Mouse (Mus musculus) kidney, postnatal 14 days (tissue): Measurements from ENCODE around the gene Gm49405.

Source experiments
- DNase-seq: peaks from one replicate; pipeline ENCODE4 v3.0.0; 2022; ENCODE audit warnings: mixed read lengths

Gm49405 gene

DNA sequence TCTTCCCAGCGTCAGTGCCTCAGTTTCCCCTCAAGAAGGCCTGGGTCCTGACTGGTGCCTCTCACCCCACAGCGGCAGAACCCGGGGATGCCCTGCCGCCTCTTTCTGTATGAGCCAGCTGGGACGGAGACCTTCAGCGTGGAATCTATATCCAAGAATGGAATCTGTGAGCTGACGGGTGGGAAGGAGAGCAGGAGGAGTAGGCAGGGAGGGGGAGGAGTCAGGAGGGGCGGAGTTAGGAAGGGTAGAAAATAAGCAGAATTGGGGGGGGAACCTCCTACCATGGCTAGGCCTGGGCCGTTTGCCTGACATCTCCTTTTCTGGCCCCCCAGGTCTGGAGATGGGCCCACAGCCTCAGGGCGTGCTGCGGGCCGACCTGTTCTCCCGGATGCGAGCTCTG, 12.4 kb upstream of the Gm49405 start:
- DNase-seq, result no peak

DNA sequence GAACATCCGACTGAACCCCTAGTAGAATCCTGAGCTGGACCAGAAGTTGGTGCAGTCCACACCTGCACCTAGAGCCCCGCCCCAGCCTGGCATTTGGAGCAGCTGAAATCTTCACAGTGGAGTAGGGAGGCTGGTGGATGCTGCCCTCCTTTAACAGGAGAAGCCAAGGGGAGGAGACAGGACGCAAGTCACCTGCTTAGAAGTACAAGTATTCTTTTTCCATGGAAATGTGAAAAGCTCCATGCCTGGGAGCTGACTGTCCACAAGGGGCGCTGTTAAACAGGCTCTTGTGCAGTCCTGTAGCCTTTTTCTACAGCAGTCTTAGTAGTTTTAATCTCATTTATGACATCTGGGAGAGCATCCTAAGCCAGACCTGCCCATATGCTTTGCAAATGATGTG, 11.7 kb upstream of the Gm49405 start:
- DNase-seq, result no peak

GRCm38 (mm10) chr19:3990804-3991203, 9.6 kb upstream of the Gm49405 start:
- no peak for DNase-seq

GRCm38 (mm10) chr19:3991562-3991961, 8.9 kb upstream of the Gm49405 start:
- no peak for DNase-seq

- DNase-seq, result no peak
Measured at GRCm38 (mm10) chr19:3991966-3992365, 8.5 kb upstream of the Gm49405 start.

DNA sequence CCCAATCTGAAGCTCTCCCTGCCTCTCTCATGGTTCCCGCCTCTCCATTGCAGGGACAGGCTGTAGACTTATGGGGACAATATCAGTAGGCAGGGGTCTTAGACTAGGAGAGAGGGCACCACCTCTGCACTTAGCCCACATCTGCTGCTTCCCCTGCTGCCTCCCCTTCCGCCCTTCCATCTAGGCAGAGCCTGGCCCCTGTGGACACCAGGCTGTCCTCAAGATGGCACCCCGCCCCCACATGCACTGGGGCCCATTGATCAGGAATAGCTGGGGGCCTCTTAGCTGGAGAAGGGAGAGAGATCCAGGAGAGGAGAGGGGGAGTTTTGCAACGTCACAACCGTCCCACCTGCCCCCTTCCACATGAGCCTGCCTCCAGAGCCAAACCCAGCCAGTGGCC, 8.0 kb upstream of the Gm49405 start, which contains the start of gene Tbx10:
Gene Tbx10 (plus strand): TSS at position 337 of the 400 bp plus-strand sequence.
- no peak for DNase-seq

DNA sequence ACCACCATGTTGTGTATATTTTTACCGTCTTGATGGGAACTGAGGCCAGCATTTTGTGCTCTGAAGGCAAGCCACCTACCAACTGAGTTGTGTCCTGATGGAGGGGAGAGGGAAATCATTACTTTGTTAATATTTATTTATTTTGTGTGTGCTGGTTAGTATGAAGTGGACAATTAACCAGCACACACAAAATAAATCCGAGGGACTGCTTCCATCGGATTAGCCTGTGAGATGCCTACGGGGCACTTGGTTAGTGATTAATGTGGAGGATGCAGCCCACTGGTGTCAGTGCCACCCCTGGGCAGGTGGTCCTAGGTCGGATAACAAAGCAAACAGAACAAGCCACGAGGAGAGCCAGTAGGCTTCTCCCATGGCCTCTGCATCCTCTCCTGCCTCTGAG, 5.5 kb upstream of the Gm49405 start:
- DNase-seq, result no peak

DNA sequence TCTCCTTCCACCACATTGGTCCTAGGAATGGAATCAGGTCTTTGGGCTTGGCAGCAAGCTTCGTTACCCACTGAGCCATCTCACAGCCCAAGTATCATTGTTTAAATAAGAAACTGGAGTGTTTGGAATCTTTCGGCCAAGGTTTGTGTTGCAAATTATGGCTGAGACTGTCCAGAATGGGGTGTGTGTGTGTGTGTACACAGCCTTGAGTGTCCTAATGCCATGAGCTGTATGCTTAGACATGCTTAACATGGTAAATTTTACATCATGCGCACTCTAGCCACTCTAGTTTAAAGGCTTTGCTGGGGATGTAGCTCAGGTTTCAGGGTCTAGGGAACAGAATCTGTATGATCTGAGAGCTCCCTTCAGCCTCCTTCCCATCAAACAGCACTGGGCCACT, 4.9 kb upstream of the Gm49405 start:
- DNase-seq, result no peak

- no peak for DNase-seq
Measured at GRCm38 (mm10) chr19:3996106-3996505, 4.3 kb upstream of the Gm49405 start.

DNA sequence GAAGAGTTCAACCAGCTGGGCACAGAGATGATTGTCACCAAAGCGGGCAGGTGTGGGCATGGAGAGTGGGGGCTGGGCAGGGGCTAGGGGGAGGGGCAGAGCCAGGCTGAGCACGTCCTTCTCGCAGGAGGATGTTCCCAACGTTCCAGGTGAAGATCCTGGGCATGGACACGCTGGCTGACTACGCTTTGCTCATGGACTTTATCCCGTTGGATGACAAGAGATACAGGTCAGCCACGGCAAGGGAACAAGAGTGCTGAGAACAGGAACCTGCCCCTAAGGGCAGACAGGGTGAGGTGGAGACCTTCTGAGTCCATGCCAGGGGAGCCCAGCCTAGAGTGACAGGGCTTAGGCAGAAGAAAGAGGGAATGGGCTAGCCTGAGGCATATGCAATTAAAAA, 3.7 kb upstream of the Gm49405 start:
- peak; percentile 31 for DNase-seq

GRCm38 (mm10) chr19:3997231-3997630, 3.2 kb upstream of the Gm49405 start:
- no peak for DNase-seq

GRCm38 (mm10) chr19:3998335-3998734, 2.1 kb upstream of the Gm49405 start:
- DNase-seq, result no peak

DNA sequence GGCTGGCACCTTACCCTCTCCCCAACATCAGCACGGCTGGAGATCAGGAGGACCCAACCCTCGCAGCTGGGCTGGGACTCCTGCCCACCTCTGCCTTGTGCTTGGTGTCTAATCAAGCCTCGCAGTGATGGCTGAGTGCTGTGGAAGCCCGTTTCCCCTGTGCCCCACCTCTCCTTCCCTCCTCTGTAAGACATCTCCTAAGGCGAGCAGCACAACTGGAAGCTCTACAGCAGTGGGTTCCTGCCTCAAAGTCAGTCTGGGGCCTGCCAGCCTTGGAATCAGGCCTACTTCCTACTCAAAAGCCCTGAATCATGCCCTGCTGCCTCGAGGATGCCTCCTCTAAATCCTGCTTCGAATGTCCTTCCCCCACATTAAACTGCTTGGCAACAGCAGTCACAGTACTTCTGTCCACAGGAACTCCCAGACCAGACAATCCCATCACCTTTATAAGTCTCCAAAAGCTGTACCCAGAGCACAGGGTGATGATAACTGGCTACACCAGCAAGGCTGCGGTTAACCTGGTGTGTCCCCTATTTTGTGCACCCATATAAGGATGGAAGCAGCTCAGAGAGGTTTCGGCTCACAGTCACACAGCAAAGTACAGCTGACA, 1.2 kb upstream of the Gm49405 start:
- DNase-seq, result no peak

DNA sequence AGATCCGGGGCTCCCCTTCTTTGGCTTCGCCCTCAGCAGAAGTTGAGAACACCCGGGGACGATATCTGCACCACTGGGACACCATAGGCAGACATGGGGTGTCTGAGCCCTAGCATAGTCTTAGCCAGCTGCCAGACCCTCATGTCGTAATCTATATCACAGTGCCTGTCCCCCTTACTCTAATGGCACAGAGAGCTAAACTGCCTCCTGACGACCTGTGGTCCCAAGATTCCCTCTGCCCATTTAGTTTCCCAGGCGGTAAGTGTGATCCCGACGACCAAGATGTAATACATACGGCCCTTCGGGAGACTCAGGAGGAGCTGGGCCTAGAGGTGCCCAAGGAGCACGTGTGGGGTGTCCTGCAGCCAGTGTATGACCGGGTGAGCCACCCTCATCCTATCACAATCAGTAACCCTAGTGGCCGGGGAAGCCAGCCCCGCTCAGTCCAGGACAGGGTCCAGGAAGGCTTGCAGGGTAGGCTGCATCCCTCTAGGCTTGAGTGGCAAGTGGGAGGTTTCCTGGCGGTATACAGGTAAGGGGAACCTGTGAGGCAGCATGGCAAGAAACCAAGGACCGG, 611 bp downstream of the Gm49405 start:
- no peak for DNase-seq

DNA sequence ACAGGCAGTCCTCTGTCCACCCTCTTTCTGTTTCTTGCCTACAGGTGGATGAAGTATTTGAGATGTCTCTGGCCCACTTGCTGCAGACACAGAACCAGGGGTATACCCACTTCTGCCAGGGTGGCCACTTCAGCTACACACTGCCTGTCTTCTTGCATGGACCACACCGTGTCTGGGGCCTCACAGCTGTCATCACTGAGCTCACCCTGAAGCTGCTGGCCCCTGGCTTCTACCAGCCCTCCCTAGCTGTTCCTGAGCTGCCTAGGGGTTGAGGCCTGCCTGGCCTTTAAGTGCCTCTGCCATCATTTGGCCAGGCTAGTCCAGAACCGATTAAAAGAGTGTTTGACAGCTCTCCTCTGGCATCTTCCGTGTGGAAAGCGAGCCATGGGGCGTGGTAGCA, 1.3 kb downstream of the Gm49405 start:
- no peak for DNase-seq

DNA sequence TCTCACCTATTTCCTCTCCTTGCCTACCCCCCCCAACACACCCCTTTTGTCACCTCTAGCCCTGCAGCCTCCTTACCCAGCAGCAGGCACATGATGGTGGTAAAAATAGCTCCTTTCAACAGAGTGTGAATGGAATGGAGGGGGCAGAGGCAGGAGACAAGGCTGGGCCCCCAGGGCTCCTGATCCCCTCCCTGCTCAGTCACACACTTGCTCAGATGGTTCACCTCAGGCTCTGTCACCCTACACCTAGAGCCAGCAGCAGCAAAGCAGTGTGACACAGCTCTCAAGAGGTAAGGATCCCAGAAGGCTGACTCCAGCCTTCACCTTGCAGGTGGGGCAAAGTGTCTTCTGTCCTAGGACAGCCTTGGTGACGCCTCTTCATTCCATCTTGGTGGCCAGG, 2.7 kb downstream of the Gm49405 start, which contains the start of gene Doc2g:
Gene Doc2g (plus strand): TSS at position 202 of the 400 bp plus-strand sequence.
- no peak for DNase-seq

- DNase-seq, result no peak
Measured at GRCm38 (mm10) chr19:4003641-4004040, 3.2 kb downstream of the Gm49405 start.

- no peak for DNase-seq
Measured at GRCm38 (mm10) chr19:4004331-4004730, 3.9 kb downstream of the Gm49405 start.

DNA sequence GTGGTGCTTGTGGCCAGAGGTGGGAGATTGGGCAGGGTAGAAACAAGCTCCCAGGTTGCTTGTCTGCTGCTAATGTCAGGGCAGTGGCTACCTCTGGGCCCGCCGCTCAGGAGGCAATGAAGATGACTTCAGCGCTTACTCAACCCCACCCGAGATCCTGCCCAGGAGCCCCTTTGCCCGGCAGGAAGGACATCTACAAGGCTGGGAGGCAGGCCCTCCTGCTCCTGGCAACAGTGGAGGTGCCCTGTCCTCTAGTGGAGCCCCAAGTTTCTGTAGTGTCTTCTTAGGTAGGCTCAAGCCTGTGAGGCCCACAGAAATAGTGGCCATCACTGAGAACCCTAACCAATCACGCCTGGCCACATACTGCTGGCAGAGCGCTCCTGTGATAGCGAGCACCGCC, 4.7 kb downstream of the Gm49405 start:
- DNase-seq, result no peak

DNA sequence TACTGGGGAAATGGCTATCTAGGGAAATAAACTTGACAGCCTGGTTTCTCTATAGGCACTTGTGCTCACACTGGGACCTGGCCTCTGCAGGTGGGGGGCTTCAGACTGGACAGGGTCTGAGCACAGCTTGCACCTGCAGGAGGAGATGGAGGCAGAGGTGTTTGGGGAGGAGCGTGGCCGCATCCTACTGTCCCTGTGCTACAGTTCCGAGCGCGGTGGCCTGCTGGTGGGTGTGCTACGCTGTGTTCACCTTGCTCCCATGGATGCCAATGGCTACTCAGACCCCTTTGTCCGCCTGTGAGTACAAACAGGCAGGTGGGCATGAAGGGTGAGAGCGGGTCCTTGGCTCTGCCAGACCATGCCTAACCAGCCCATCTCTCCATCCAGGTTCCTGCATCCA, 5.5 kb downstream of the Gm49405 start:
- DNase-seq, result no peak

DNA sequence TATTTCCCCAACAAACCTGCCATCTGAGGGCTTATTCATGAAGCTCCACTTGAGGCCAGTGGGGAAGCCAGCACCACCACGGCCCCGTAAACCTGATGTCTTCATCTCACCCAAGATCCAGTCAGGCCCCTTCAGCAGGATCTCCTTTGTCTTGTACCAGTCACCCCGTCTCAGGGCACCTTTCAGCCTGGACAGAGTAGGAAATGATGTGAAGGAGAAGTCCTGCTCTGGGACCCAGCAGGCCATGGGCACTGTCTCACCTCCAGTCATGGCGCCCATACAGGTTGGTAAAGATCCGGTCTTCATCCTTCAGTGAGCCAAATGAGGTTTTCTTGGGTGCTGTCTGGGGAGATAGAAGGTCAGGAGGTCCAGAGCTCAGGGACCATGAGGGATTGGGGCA, 10.7 kb downstream of the Gm49405 start:
- DNase-seq, result no peak

GRCm38 (mm10) chr19:4012432-4013022, 12.1 kb downstream of the Gm49405 start, which contains the start of gene Ndufv1:
Gene Ndufv1 (minus strand): TSS chr19:4012806.
- peak; percentile 99 for DNase-seq

- no peak for DNase-seq
Measured at GRCm38 (mm10) chr19:4013066-4013465, 12.6 kb downstream of the Gm49405 start.

DNA sequence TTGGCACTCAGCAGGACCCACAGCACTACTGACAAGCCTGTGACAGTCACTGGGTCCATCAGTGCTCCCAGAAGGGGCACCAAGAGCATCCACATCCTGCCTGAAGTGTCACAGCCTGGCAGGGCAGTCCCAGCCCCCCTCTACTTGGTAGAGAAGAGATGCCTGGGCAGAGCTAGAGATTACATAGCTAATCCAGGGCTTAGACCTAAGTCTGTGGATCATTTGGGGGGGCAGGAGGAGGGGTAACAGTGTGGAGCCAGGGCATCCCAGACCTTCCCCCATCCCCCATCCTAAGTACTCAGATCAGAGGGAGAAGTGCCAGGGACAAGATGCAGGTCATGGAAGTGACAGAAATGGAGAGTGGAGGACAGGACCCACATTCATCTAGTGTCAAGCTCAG, 14.4 kb downstream of the Gm49405 start:
- DNase-seq, result no peak

GRCm38 (mm10) chr19:4015635-4016034, 15.2 kb downstream of the Gm49405 start:
- no peak for DNase-seq
